Mouse (Mus musculus) embryo, embryonic 11.5 days (tissue): ENCODE data around the gene Olfr811.

Source experiments
- DNase-seq: peaks from one replicate; pipeline ENCODE4 v3.0.0-alpha.2; 2012; ENCODE audit warnings: low read depth, low spot score

Gene Olfr811

GRCm38 (mm10) chr10:129804296-129804695 is at the start of gene Olfr811:
Gene Olfr811 (minus strand): TSS chr10:129804396.
- DNase-seq: no peak

DNA sequence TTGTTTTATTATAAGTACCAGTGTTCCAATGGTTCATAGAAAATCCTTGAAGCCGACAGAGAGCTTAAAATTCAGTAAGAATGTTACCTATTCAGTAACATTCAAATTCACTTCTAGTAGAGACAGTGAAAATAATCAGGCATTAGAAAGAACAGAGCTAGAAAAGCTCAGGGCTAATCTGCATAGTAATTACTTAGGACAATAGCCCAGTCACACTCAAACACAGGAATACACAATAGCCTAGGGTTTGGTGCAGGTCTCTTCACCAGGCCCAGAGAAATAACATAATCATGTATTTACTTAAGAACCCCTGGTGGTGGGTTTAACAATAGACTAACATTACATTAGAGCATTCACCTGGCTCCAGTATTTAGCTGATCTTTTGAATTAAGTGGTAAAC is 43.1 kb upstream of the Olfr811 start:
- no peak for DNase-seq

GRCm38 (mm10) chr10:129845994-129846393 is 41.8 kb upstream of the Olfr811 start, which contains the start of gene Olfr812:
Gene Olfr812 (minus strand): TSS chr10:129846094.
- no peak for DNase-seq

DNA sequence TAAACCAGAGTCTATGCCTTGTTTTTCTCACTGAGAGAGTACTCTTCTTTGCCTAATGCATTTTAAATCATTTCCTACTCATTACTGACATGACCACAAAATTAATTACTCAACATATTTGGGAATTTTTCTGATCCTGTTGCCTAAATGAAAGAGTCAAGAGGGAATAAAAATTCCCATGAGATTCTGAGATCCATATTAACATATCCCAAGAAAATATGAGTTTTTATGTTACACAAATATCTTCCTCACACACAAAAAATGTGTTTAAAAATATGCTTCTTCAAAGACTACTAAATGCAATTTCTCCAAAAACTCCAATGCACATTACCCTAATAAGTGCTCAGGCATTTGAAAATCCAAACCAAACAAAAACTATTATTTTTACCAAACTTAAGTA is 9.4 kb downstream of the Olfr811 start, which contains the start of gene Olfr810:
Gene Olfr810 (minus strand): TSS at position 101 of the 400 bp plus-strand sequence.
- no peak for DNase-seq

GRCm38 (mm10) chr10:129778123-129778522 is 26.1 kb downstream of the Olfr811 start:
- DNase-seq: no peak

DNA sequence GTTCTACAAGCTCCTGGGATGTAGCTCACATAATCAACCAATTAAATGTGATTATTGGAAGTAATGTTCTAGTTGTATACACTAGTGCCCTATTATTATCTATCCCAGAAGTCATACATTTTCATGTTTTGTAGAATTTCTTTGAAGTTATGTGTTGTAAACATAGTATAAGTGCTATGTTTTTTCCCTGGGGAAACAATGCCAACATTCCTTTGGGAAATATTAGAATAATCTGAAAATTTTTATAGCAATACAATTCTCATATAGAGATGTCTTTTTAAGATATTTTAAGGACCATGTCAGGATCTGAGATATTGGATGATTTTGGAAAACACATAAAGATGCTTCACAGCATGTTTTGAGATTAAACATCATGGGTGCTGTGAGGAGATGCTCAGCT is 29.9 kb downstream of the Olfr811 start, which contains the start of gene Olfr809:
Gene Olfr809 (plus strand): TSS at position 301 of the 400 bp plus-strand sequence.
- no peak for DNase-seq

DNA sequence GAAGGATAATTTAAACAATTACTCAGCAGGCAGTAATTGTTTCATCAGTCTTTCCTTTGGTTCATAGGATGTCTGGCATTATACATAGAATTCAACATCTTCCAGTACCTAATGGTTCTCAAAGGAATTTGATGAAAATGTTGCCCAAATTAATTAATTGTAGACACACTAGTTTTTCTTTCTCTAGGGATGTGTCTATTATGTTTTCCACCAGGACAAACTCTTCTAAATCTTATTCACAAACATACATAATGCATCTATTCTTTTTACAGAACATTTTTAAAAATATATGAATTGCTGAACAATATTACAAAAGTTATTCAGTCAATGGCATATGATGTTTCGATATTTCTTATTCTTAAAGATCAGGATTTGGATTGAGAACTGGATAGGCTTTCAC is 39.0 kb downstream of the Olfr811 start, which contains the start of gene Olfr808:
Gene Olfr808 (plus strand): TSS at position 301 of the 400 bp plus-strand sequence.
- DNase-seq: no peak

DNA sequence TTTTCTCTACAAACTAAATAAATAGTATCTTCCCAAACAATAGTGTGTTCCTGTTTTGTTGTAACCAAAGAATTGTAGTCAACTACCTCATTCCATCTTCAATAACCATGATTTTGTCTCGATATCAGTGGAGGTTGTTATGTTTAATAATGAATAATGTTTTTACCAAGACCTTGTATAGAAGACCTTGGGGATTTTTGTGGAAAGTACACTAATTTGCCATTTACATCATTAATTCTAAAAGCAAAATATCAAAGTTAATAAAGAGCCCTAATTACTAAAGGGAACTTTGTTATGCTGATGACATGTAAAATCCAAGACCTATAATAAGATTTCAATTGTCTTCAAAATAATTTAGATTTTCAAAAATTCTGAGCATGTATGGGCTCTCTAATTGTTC is 46.5 kb downstream of the Olfr811 start, which contains the start of gene Olfr807:
Gene Olfr807 (minus strand): TSS at position 101 of the 400 bp plus-strand sequence.
- no peak for DNase-seq
